Mouse (Mus musculus): ENCODE data around the gene Wbp11. TPM values are rescaled to one million over a fixed set of nuclear protein-coding genes. Genes with fewer than 3 reads are reported as not detected.

Gene Wbp11
- polyA plus RNA-seq, 1 experiment: 64.0 TPM

GRCm38 (mm10) chr6:136847267-136847666, 19.2 kb upstream of the Wbp11 start:
- TF ChIP-seq POLR2A (IDR thresholded peaks at IDR 0.05; ENCODE audit: extremely low read depth, insufficient read depth, low read length) (no peak), CTCF (IDR thresholded peaks at IDR 0.05; ENCODE audit: extremely low read depth, insufficient read depth, low read length) (no peak)
- H3K4me1 ChIP-seq (ENCODE audit: control insufficient read depth, insufficient read depth, low read length): no peaks in the 10 kb centered on the region
- no peak overlapping the region for H3K27ac ChIP-seq (ENCODE audit: insufficient read depth, low read length)
- H3K4me3 ChIP-seq (ENCODE audit: insufficient read depth, low read length): no peak overlapping the region

GRCm38 (mm10) chr6:136845706-136846480, 17.9 kb upstream of the Wbp11 start:
- Histone ChIP-seq H3K27ac (ENCODE audit: insufficient read depth, low read length) (peak overlapping the region; percentile 90), H3K4me3 (ENCODE audit: insufficient read depth, low read length) (no peak overlapping the region), H3K4me1 (ENCODE audit: control insufficient read depth, insufficient read depth, low read length) (no peaks in the 10 kb centered on the region)
- TF ChIP-seq POLR2A (IDR thresholded peaks at IDR 0.05; ENCODE audit: extremely low read depth, insufficient read depth, low read length) (no peak), CTCF (IDR thresholded peaks at IDR 0.05; ENCODE audit: extremely low read depth, insufficient read depth, low read length) (no peak)

- TF ChIP-seq CTCF (IDR thresholded peaks at IDR 0.05; ENCODE audit: extremely low read depth, insufficient read depth, low read length) (no peak), POLR2A (IDR thresholded peaks at IDR 0.05; ENCODE audit: extremely low read depth, insufficient read depth, low read length) (no peak)
- H3K27ac ChIP-seq (ENCODE audit: insufficient read depth, low read length): 0 out of 2 replicates have a peak overlapping the region, but pooled peaks have one; percentile 90
- H3K4me3 ChIP-seq (ENCODE audit: insufficient read depth, low read length): no peak overlapping the region
- no peaks in the 10 kb centered on the region for H3K4me1 ChIP-seq (ENCODE audit: control insufficient read depth, insufficient read depth, low read length)
These were observed 16.9 kb upstream of the Wbp11 start for GRCm38 (mm10) chr6:136844903-136845302.

GRCm38 (mm10) chr6:136837323-136837722, 9.3 kb upstream of the Wbp11 start:
- Histone ChIP-seq H3K4me1 (ENCODE audit: control insufficient read depth, insufficient read depth, low read length) (no peaks in the 10 kb centered on the region; the same call in 1 of the 2 replicates), H3K4me3 (ENCODE audit: insufficient read depth, low read length) (no peak overlapping the region), H3K27ac (ENCODE audit: insufficient read depth, low read length) (no peak overlapping the region)
- TF ChIP-seq POLR2A (IDR thresholded peaks at IDR 0.05; ENCODE audit: extremely low read depth, insufficient read depth, low read length): no peak
- no peak for TF ChIP-seq CTCF (IDR thresholded peaks at IDR 0.05; ENCODE audit: extremely low read depth, insufficient read depth, low read length)

- H3K27ac ChIP-seq (ENCODE audit: insufficient read depth, low read length): peak within 1 kb of the TSS; percentile 59; the same call in 1 of the 2 replicates
- no peaks in the 10 kb centered on the region; the same call in 1 of the 2 replicates for H3K4me1 ChIP-seq (ENCODE audit: control insufficient read depth, insufficient read depth, low read length)
- TF ChIP-seq CTCF (IDR thresholded peaks at IDR 0.05; ENCODE audit: extremely low read depth, insufficient read depth, low read length): no peak
- TF ChIP-seq POLR2A (IDR thresholded peaks at IDR 0.05; ENCODE audit: extremely low read depth, insufficient read depth, low read length): no peak
- peak within 1 kb of the TSS; percentile 29 for H3K4me3 ChIP-seq (ENCODE audit: insufficient read depth, low read length)
These were observed 7.3 kb upstream of the Wbp11 start, which contains the start of gene Smco3 for GRCm38 (mm10) chr6:136835352-136835751. Gene Smco3 (minus strand): TSS chr6:136835452.

GRCm38 (mm10) chr6:136831712-136832111, 3.7 kb upstream of the Wbp11 start:
- no peaks in the 10 kb centered on the region; the same call in 1 of the 2 replicates for H3K4me1 ChIP-seq (ENCODE audit: control insufficient read depth, insufficient read depth, low read length)
- no peak overlapping the region for H3K27ac ChIP-seq (ENCODE audit: insufficient read depth, low read length)
- TF ChIP-seq CTCF (IDR thresholded peaks at IDR 0.05; ENCODE audit: extremely low read depth, insufficient read depth, low read length): no peak
- TF ChIP-seq POLR2A (IDR thresholded peaks at IDR 0.05; ENCODE audit: extremely low read depth, insufficient read depth, low read length): no peak
- no peak overlapping the region for H3K4me3 ChIP-seq (ENCODE audit: insufficient read depth, low read length)

- Histone ChIP-seq H3K4me3 (ENCODE audit: insufficient read depth, low read length) (peak overlapping the region; percentile 62; the same call in 1 of the 2 replicates), H3K4me1 (ENCODE audit: control insufficient read depth, insufficient read depth, low read length) (no peaks in the 10 kb centered on the region), H3K27ac (ENCODE audit: insufficient read depth, low read length) (no peak overlapping the region)
- TF ChIP-seq CTCF (IDR thresholded peaks at IDR 0.05; ENCODE audit: extremely low read depth, insufficient read depth, low read length) (no peak), POLR2A (IDR thresholded peaks at IDR 0.05; ENCODE audit: extremely low read depth, insufficient read depth, low read length) (no peak)
These were observed 648 bp upstream of the Wbp11 start for GRCm38 (mm10) chr6:136828681-136829080.

GRCm38 (mm10) chr6:136827516-136827880, 535 bp downstream of the Wbp11 start, which contains the start of gene BC049715:
Gene BC049715 (plus strand): TSS chr6:136827626.
- no peaks in the 10 kb centered on the region for H3K4me1 ChIP-seq (ENCODE audit: control insufficient read depth, insufficient read depth, low read length)
- no peak for TF ChIP-seq CTCF (IDR thresholded peaks at IDR 0.05; ENCODE audit: extremely low read depth, insufficient read depth, low read length)
- no peak for TF ChIP-seq POLR2A (IDR thresholded peaks at IDR 0.05; ENCODE audit: extremely low read depth, insufficient read depth, low read length)
- H3K27ac ChIP-seq (ENCODE audit: insufficient read depth, low read length): peak within 1 kb of the TSS; percentile 81
- H3K4me3 ChIP-seq (ENCODE audit: insufficient read depth, low read length): peak within 1 kb of the TSS; percentile 62

- Histone ChIP-seq H3K4me1 (ENCODE audit: control insufficient read depth, insufficient read depth, low read length) (no peaks in the 10 kb centered on the region), H3K4me3 (ENCODE audit: insufficient read depth, low read length) (peak overlapping the region; percentile 62), H3K27ac (ENCODE audit: insufficient read depth, low read length) (no peak overlapping the region)
- no peak for TF ChIP-seq POLR2A (IDR thresholded peaks at IDR 0.05; ENCODE audit: extremely low read depth, insufficient read depth, low read length)
- no peak for TF ChIP-seq CTCF (IDR thresholded peaks at IDR 0.05; ENCODE audit: extremely low read depth, insufficient read depth, low read length)
These were observed 917 bp downstream of the Wbp11 start for GRCm38 (mm10) chr6:136827116-136827515.

GRCm38 (mm10) chr6:136824987-136825386, 3.0 kb downstream of the Wbp11 start:
- TF ChIP-seq POLR2A (IDR thresholded peaks at IDR 0.05; ENCODE audit: extremely low read depth, insufficient read depth, low read length) (no peak), CTCF (IDR thresholded peaks at IDR 0.05; ENCODE audit: extremely low read depth, insufficient read depth, low read length) (no peak)
- Histone ChIP-seq H3K4me1 (ENCODE audit: control insufficient read depth, insufficient read depth, low read length) (no peaks in the 10 kb centered on the region), H3K4me3 (ENCODE audit: insufficient read depth, low read length) (no peak overlapping the region), H3K27ac (ENCODE audit: insufficient read depth, low read length) (no peak overlapping the region)

Measured in cortical plate, adult 2 months (tissue).